Mouse (Mus musculus) lung, embryonic 15.5 days (tissue): Measurements from ENCODE around the gene Gm21812. TPM values are rescaled to one million over a fixed set of nuclear protein-coding genes. Genes with fewer than 3 reads are reported as not detected.
"Not testable (repeated sequence)": the region's sequence is repeated elsewhere in the genome, so short reads cannot be mapped to it uniquely, and the experiment has no call there.

Experiments
- ATAC-seq: fragments of 200-750 bp; cut with Nextera tagmentation; 2 replicates; pipeline ENCODE4 v1.8.0; 2017; ENCODE audit warnings: moderate number of reproducible peaks, borderline replicate concordance; ENCODE audit not compliant: low FRiP score, low TSS enrichment; ENCODE audit errors: extremely low read depth
- H3K27ac ChIP-seq: fragments of 300-500 bp; sonication (generic); 2 replicates; pipeline ENCODE4 v1.5.1; 2015; ENCODE audit warnings: moderate library complexity, mild to moderate bottlenecking, inconsistent platforms
- H3K27me3 ChIP-seq: fragments of 300-500 bp; sonication (generic); 2 replicates; pipeline ENCODE4 v1.6.1; 2015; ENCODE audit warnings: inconsistent platforms
- H3K36me3 ChIP-seq: fragments of 300-500 bp; sonication (generic); 2 replicates; pipeline ENCODE4 v1.6.1; 2015; ENCODE audit warnings: inconsistent platforms
- H3K4me1 ChIP-seq: fragments of 300-500 bp; sonication (generic); 2 replicates; pipeline ENCODE4 v1.6.1; 2015; ENCODE audit warnings: inconsistent platforms
- H3K4me2 ChIP-seq: fragments of 300-500 bp; sonication (generic); 2 replicates; pipeline ENCODE4 v1.6.1; 2015; ENCODE audit warnings: inconsistent platforms, mild to moderate bottlenecking, moderate library complexity
- H3K4me3 ChIP-seq: fragments of 300-500 bp; sonication (generic); 2 replicates; pipeline ENCODE4 v1.5.1; 2015; ENCODE audit warnings: mild to moderate bottlenecking, inconsistent platforms
- H3K9ac ChIP-seq: fragments of 300-500 bp; sonication (generic); 2 replicates; pipeline ENCODE4 v1.6.1; 2015; ENCODE audit warnings: inconsistent platforms
- H3K9me3 ChIP-seq: fragments of 300-500 bp; sonication (generic); 2 replicates; pipeline ENCODE4 v1.6.1; 2016; ENCODE audit warnings: inconsistent platforms
- WGBS: fragments of 180-500 bp; shearing (Covaris S2); methylation state at CpG from one replicate; pipeline ENCODE4 v1.1.7; 2015; 5-methylcytosine and 5-hydroxymethylcytosine counted together
- polyA plus RNA-seq: library from polyadenylated mRNA; unstranded; fragments of >200 nt; fragmentation: Nextera tagmentation; extraction: Ambion mirVana; gene quantifications from 2 replicates; pipeline ENCODE4 v1.2.1, GENCODE M21; 2015

Gene Gm21812
- polyA plus RNA-seq, result not detected in 2 replicates

- not testable (repeated sequence) for H3K9me3 ChIP-seq, ATAC-seq, H3K9ac ChIP-seq, H3K27ac ChIP-seq, H3K4me3 ChIP-seq, H3K4me1 ChIP-seq, H3K27me3 ChIP-seq, H3K4me2 ChIP-seq, H3K36me3 ChIP-seq
- WGBS, result no CpG with 5 or more reads among the region's 4 CpGs
These were observed at the start of gene Gm21812 for GRCm38 (mm10) chrY:9347084-9347483. Gm21812 (minus strand) TSS chrY:9347184.

Other genes with a start within 250 kb of the Gm21812 start
- gene Gm21292, start 213.3 kb downstream of the Gm21812 start, polyA plus RNA-seq, result not detected in 2 replicates
- gene Gm21721, start 145.0 kb downstream of the Gm21812 start, polyA plus RNA-seq, result not detected in 2 replicates
- gene Gm21874, start 69.0 kb upstream of the Gm21812 start, polyA plus RNA-seq, result not detected in 2 replicates